Mouse (Mus musculus) thymus, adult 18-20 months (tissue): ENCODE measurements around the gene Mc3r.

Experiments
- DNase-seq, 2 experiments: peaks; one replicate each; pipeline ENCODE4 v3.0.0; 2022; ENCODE audit warnings: mixed read lengths in 2 of 2

The Mc3r gene

DNA sequence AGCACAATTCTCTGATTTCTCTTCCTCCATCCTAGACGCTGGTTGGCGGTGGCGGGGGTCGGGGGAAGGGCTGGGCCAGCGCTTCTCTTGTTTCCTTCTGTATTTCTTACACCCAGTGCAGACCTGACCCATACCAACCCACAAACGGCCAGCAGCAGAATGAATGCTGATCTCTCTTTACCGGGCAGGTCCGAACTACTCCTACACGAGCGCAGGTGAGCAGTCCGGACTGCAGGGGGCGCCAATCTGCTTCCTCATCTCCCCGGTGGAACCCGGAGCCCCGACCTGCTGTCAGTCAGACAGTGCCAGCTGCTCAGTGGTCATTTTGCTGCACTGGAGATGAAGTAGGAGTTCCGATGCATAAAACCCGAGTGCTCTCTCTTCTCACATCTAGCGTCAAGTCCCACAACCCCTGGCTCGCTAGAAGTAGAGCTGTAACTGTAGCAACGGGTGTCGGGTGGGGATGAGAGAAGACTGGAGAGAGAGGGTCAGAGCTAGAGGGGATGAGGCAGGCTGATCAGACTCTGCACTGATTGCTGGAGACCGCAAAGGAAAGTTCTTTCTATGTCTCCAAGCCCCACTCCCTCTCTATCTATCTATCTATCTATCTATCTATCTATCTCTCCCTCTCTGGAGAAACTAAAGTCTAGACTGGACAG lies at the start of gene Mc3r:
Gene Mc3r (plus strand): TSS at position 387 of the 659 bp plus-strand sequence.
- peak in 1 of 2 experiments; percentile 7 for DNase-seq

GRCm38 (mm10) chr2:172201998-172202780 lies 46.1 kb upstream of the Mc3r start:
- no peak for DNase-seq

DNA sequence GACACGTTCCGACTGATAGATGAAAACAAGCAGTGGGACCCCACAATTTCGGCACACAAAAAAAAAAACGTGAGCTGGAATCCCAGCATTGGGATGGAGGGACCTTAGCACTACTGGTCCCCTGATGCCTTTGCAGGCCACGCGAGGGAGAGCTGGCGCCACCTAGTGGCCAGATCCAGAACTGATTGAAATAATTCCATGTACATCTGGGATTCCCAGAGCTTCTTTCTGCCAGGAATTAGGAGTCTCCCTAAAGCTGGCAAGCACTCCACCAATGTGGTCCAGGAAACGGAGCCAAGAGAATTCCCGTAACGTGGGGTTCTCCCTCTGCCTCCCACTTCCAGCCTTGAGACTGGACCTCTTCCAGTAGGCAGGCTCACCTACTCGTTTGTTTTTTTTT lies 41.3 kb upstream of the Mc3r start:
- DNase-seq: peak in 1 of 2 experiments; percentile 12

DNA sequence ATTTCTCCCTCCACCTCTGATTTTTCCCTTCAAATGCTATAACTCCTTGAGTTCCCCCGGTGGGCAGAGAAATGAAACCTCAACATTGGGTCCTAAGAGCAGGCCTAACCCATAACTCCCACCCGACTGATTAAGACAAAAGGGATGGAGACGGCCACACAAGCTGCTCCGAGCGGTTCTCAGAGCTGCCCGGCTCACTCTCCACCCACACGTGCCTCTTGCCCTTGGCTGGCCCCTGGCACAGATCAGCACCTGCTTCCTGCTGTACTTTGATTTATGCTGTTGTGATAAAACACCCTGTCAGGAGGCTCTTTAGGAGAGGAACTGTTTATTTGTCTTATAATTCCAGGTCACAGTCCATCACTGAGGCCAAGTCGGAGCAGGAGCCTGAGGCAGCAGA lies 34.8 kb upstream of the Mc3r start:
- DNase-seq: no peak

- DNase-seq: no peak
Observed at GRCm38 (mm10) chr2:172214336-172214735, 34.0 kb upstream of the Mc3r start.

DNA sequence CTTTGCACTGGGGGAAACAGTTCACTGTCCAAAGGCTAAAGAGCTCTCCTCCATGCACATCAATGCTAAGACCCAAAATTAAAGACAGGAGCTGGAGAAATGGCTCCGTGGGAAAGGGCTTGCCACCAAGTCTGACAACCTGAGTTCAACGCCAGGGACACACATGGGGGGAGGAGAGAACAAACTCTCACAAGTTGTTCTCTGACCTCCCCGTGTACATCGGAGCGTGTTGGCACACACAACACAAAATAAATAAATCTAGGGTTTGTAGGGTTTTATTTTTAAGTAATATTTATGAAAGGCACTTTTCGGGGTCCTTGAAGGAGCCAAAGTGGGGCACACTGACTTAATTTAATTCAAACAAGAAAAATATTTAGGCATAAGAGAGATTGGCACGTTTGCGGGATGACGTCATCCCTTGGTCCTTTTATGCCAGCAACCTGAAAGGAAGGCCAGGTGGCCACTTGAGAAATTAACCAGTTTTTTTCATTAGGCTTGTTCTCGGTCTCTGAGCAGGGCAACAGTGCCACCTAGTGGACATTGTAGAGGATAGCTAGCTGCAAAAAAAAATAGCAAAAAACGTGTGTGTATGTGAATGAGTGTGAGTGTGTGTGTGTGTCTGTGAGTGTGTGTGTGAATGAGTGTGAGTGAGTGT lies 32.7 kb upstream of the Mc3r start:
- DNase-seq: no peak

DNA sequence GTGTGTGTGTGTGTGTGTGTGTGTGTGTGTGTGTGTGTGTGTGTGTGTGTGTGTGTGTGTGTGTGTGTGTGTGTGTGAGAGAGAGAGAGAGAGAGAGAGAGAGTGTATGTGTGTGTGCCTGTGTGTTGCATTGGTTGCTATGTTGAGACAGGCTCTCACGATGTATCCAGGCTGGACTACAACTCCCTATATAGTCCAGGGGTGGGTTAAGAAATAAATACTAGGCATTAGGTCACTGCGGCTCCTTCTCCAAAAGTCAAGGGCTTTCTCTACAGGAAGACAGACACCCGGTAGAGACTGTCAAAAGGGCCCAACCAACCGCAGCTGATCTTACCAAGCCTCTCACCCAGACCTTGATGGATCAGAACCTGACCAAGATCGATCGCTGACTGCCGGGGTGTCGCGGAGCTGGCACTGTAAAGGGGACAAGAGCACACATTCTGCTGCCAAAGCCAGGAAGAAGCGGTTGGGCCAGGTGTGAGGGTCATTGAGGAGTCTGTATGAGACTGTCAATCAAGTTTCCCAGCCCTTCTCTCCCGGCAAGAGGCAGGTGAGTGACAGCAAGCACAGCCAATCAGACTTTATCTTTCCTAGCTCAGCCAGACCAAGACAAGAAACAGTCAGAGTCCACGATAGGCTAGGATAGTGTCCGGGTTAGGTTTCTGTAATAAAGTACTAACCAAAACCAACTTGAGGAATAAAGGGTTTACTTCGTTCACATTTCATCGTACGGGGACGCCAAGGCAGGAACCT lies 32.0 kb upstream of the Mc3r start:
- DNase-seq: no peak

GRCm38 (mm10) chr2:172217886-172218285 lies 30.4 kb upstream of the Mc3r start:
- no peak for DNase-seq

- DNase-seq: no peak
Observed at GRCm38 (mm10) chr2:172219186-172219585, 29.1 kb upstream of the Mc3r start.

- no peak for DNase-seq
Observed at GRCm38 (mm10) chr2:172221656-172222393, 26.5 kb upstream of the Mc3r start.

DNA sequence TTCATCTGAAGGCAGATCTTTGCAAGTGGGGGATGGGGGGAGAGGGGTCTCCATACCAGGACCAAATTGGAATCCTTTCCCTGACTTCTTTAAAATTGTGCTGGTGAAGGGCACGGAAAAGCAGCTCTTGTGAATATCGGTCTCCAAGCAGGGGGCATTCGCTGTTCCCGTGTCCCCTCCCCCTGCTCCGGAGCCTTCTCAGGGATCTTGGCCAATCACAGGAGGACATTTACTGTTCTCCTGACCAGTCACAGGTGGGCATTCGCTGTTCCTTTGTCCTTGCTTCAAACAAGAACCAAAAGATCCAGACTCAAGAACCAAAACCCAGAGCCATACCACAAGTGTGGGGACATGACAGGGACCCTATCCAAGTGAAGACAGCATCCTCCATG lies 25.9 kb upstream of the Mc3r start:
- DNase-seq: no peak

- DNase-seq: no peak
Observed at GRCm38 (mm10) chr2:172222891-172223290, 25.4 kb upstream of the Mc3r start.

GRCm38 (mm10) chr2:172223451-172224200 lies 24.7 kb upstream of the Mc3r start:
- no peak for DNase-seq

GRCm38 (mm10) chr2:172226945-172227344 lies 21.3 kb upstream of the Mc3r start:
- no peak for DNase-seq

- no peak for DNase-seq
Observed at GRCm38 (mm10) chr2:172227808-172228207, 20.5 kb upstream of the Mc3r start.

- no peak for DNase-seq
Observed at GRCm38 (mm10) chr2:172229190-172229589, 19.1 kb upstream of the Mc3r start.

GRCm38 (mm10) chr2:172230126-172230525 lies 18.2 kb upstream of the Mc3r start:
- no peak for DNase-seq

- DNase-seq: no peak
Observed at GRCm38 (mm10) chr2:172238220-172238619, 10.1 kb upstream of the Mc3r start.

DNA sequence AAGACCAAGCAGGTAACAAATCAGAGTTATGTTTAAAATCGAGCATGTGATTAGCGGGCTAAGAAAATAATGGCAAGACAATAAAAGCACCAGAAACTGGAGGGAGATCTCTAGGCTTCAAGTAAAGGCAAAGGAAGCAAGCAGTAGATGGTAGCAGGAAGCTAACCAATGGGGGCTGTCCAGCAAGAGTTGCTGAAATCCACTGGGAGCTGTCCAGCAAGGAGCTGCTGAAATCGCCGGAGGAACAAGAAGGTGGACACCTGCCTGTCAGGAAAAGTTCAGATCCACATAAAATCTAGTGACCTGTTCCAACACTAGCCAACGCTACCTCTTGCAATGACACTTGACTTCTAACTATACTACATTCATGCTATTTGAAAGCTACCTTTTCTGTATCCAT lies 7.3 kb upstream of the Mc3r start:
- no peak for DNase-seq

GRCm38 (mm10) chr2:172245497-172245896 lies 2.8 kb upstream of the Mc3r start:
- DNase-seq: no peak

DNA sequence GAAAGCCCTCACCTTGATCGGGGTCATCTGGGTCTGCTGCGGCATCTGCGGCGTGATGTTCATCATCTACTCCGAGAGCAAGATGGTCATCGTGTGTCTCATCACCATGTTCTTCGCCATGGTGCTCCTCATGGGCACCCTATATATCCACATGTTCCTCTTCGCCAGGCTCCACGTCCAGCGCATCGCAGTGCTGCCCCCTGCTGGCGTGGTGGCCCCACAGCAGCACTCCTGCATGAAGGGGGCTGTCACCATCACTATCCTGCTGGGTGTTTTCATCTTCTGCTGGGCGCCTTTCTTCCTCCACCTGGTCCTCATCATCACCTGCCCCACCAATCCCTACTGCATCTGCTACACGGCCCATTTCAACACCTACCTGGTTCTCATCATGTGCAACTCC lies 1.0 kb downstream of the Mc3r start:
- no peak for DNase-seq

DNA sequence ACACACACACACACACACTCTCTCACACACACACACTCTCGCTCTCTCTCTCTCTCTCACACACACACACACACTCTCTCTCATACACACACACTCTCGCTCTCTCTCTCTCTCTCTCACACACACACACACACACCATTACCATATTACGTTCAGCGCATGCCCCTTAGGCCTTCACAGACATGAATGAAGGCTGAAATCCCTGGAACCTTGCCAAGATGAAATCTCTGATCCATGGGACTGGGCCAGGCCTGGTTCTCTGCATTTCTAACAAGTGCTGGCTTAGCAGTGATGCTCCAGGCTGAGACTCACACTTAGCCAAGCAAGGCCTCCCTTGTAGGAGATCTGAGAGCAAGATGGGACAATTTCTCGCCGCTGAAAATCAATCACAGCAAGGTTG lies 8.1 kb downstream of the Mc3r start:
- DNase-seq: no peak
